Mouse (Mus musculus) monocyte, adult 2 months (primary cell): Measurements from ENCODE around the gene Stard10.

Experiments used
- DNase-seq, 2 experiments: peaks; one replicate each; pipeline ENCODE4 v3.0.0; 2022; ENCODE audit warnings: low spot score in 2 of 2, low read depth in 1 of 2

Gene Stard10

DNA sequence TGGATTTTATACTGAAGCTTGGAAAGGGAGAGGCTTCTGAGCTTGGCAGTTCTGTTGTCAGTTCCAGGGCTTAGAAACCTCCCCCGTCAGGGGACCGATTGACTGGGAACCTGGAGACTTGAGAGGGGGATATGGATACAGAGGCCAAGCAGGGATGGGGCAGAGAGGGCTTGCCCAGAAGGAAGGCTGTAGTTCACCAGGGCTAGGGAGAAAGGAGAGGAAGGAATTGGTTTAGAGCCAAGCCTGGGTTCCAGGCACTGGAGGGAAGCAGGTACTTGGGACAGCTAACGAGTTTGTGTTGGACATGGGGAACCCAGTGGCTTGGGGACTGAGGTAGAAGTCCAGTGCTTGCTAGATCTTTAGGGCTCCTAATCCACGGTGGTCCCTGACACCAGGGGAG is 12.7 kb downstream of the Stard10 start:
- DNase-seq: no peak

DNA sequence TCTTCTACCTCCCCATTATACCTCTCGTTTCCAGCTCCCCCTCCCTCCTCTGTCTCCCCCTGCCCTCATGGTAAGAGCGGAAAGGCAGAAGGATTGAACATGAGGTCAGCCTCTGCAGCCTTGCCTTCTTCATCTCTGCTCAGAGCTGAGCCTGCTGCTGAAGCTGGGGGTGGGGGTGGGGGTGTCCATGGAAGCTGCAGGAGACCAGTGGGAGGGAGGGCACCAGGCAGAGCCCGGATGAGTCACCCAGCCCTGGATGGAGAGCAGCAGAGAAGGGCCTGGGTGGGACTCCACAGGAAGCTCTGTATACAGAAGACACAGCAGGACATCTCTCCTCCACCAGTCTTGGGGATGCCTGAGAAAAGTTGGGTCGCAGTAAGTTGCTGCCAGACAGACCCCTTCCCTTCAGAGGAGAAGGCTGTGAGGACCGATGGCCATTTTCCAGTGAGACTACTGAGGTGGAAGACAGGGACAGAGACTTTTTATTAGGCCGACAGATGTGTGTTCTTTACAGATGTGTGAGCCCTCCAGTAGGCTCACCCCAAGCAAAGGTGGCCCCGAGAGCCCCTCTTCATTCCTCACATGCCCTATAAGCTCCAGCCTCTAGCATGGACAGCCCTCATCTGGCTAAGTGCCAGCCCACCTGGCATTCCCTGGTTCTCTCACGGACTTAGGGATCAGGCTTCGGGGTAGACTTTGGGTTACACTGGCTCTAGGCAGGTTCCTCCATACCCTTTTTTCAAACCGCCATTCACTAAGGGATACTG is 13.4 kb downstream of the Stard10 start:
- no peak for DNase-seq

DNA sequence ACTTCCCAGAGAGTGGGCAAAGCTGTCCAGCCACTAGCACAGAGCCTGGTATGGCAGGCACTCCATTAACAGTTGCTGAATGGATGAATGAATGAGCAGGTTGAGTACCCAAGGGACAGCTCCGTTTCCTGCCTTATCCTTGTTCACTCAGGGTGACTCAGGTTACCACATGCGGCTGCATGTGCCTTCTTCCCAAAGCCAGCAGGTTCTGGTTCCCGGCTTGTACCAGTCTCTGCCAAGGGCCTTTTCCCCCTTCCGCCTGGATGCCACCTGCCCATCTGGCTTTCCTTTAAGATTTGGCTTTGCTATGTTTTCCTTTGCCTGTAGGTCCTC is 13.9 kb downstream of the Stard10 start:
- no peak for DNase-seq

DNA sequence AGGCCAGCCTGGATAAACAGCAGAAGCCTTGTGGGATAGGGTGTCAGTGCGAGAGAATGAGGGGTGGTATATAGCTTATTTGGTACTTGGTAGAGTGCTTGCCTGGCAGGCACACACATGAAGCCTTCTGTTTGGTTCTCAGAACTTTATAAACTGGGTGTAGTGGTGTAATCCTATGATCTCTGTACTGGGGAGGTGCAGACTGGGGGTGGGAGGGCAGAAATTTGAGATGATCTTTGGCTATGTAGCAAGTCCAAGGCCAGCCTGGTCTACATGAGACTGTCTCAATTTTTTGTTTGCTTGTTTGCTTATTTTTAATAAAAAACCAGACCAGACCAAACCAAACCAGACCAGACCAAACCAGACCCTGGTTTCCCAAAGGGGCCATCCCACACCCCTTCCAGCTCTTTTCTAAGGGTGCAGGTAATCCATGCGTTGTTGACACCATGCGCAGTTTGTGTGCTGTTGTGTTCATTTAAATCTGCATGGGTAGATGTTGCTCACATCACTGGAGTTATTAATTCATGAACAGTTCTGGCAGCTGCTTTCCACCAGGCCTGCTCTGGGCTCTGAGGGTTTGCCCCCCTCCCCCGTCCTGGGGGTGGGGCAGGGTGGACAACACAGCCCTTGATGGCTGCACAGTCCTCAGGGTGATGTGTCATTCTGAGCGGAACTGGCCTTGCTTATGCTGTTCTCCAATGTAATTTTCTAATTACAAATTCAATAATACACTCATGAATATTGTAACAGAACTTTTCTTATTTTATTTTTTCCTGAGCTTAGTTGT is 15.4 kb downstream of the Stard10 start:
- no peak for DNase-seq

DNA sequence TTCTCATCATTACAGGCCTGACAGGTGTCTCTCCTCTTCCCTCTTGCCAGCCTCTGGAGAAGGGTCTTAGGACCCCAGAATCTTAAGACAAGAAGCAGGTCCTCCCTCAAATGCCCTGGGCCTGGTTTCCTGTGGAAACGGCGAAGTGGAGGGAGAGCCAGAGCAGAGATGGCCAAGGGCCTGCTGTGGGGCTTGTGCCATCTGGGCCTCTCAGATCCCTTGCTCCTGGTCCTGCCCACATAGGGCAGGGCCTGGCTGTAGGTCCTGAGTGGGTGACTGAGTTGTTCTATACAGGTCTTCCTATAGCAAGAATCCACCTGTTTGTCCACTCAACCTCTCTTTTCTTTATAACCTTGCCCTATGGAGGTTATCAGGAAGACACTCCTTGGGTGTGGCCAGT is 18.3 kb downstream of the Stard10 start:
- no peak for DNase-seq

GRCm38 (mm10) chr7:101336686-101337085 is 19.8 kb downstream of the Stard10 start:
- DNase-seq: no peak

- no peak for DNase-seq
Measured at GRCm38 (mm10) chr7:101337401-101337800, 20.5 kb downstream of the Stard10 start.

DNA sequence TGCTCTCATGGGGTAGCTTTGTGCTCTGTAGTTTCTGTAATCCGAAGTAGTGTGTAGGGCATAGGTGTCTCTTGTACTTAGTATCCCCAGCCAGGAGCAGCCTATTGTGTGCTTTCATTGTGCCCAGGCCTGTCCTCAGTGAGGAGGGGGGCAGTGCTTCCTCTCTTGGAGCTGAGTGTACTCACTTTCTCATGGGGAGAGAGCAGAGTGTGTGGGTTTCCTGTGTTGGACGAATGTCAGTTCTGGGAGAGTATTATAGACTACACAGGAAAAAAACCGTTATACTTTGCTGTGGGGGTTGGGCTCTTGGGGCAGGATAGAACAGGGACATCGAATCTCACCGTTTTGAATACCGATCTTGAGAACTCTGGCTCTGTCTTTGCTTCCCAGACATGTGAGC is 24.5 kb downstream of the Stard10 start:
- no peak for DNase-seq

DNA sequence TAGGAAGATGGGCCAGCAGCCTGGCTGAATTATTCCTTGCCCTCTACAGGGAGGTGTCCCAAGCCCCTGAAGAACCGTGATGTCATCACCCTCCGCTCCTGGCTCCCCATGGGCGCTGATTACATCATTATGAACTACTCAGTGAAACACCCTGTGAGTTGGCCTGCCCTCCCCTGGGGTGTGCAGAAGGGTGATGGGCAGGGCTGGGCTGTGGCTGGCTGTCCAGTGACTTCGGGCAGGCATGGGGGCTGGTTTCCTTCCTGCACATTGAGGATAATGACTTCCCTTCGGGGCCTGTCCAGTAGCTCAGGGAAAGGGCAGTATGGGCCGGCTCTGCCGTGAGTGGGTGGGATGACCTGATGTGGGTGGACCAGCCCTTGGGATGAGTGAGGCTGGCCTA is 26.2 kb downstream of the Stard10 start:
- DNase-seq: no peak

- DNase-seq: no peak
Measured at GRCm38 (mm10) chr7:101344892-101345291, 28.0 kb downstream of the Stard10 start.

- DNase-seq: no peak
Measured at GRCm38 (mm10) chr7:101346991-101347390, 30.1 kb downstream of the Stard10 start.

DNA sequence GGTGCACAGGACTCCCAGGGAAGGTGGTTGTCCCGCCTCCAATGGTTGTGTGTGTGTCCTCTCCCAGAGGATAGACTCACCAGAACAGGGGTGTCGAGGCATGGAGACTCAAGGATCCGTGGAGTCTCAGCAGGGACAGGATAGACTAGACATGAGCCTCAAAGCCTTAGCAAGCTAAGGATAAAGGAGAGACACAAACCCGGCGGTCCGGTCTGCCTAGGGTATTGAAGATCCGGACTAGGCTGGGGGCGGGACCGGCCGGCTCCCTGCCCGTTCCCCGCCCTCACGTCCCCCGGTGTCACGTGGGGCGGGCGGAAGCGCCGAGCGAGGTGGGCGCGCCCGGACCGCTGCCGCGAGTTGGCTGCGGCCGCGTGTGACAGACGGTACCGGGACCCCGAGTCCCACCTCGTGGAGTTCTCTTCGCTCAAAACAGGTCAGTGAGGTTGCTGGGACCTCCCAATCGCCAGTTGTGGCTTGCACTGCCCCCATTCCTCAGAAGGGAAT is 30.9 kb downstream of the Stard10 start, which contains the start of gene Arap1:
Gene Arap1, plus strand, starts transcription at position 301 of the 504 bp plus-strand sequence.
- DNase-seq: peak in 1 of 2 experiments; percentile 38

GRCm38 (mm10) chr7:101348312-101348711 is 31.4 kb downstream of the Stard10 start:
- DNase-seq: no peak

DNA sequence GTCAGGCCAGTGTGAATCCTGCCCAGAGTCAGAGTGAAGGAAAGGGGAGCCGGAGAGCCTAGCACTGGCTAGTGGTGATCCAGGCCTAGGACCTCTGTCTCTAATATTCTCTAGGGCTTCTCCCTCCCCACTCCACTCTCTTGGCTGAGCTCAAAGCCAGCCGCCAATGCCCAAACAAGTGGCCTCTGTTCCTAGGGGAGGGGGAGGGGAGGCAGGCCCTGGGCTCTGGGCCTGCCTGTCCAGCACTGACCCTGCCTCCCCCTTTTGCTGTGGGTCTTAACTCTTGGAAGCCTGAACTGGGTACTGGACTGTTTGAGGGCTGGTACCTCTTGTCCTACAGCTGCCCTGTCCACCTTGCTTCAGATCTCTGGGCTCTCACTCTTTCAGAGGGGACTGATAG is 33.0 kb downstream of the Stard10 start:
- DNase-seq: no peak

GRCm38 (mm10) chr7:101352404-101352803 is 35.5 kb downstream of the Stard10 start:
- peak in 1 of 2 experiments; percentile 19 for DNase-seq

- no peak for DNase-seq
Measured at GRCm38 (mm10) chr7:101354423-101354822, 37.5 kb downstream of the Stard10 start.

- no peak for DNase-seq
Measured at GRCm38 (mm10) chr7:101355551-101356100, 38.7 kb downstream of the Stard10 start.

DNA sequence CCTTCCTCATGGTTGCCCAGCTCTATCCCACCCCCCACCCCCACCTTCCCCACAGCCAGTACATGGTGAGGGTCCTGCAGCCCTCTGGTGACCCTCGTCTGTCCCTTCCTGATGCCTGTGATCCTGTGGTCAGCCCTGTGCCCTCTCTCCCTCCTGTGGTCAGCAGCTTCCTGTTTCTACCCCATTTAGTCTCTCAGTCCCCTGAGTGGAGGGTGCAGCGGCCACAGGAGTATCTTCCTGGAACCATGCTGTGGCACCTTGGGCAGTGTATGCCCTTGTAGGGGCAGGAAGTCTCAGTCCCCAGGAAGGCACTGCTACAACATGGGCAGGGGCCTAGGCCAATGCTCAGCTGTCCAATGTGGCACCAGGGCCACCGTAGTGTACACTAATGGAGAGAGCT is 40.0 kb downstream of the Stard10 start:
- DNase-seq: no peak

DNA sequence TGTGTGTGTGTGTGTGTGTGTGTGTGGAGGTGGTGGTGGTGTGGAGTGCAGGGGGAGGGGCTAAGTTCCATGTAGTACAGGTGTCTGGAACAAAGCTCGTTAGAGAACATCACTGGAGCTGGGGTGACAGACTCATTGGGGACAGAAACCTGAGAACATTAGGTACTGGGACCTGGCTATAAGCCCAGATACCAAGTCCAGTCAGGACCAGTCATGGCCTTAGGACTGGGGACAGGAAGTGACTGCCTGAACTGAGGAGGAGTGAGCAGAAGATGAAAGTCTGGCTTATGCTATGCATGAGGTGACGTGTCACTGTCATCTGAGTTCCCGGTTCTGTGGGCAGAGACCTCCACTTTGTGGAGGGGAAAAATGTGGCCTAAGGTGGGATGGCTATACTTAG is 43.5 kb downstream of the Stard10 start:
- DNase-seq: no peak

- DNase-seq: peak in 1 of 2 experiments; percentile 43
Measured at GRCm38 (mm10) chr7:101361021-101361420, 44.1 kb downstream of the Stard10 start.

DNA sequence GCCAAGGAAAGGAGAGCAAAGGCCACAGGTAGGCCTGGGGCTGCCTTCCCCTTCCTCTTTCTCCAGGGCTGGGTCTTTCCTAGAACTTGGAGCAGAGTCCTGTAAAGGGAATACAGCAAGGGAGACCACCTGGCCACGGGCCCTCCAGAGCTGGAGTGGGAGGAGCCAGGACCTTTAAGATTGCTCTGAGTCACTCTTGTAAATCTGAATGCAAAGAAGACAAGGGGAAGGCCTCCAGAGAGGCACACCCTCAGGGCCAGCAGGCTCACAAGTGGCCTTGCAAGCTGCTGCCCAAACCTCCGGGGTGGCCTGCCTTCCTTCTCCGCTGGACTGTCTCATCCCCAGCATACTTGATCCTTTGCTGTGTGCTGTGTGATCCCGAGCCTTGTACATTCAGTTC is 44.9 kb downstream of the Stard10 start:
- DNase-seq: peak in 1 of 2 experiments; percentile 64

GRCm38 (mm10) chr7:101362791-101363191 is 45.9 kb downstream of the Stard10 start:
- peak; percentile 71 to 78 for DNase-seq
